Mouse (Mus musculus) limb, embryonic 15.5 days (tissue): ENCODE measurements at regions not wholly inside any gene's neighbourhood (a gene's known extent, or its start where the extent isn't known, plus 50 kb on each side); places are given as distances from the start of the nearest gene placed in this dataset.
"Not testable (repeated sequence)": the region's sequence is repeated elsewhere in the genome, so short reads cannot be mapped to it uniquely, and the experiment has no call there.

Source experiments
- ATAC-seq: fragments of 200-750 bp; cut with Nextera tagmentation; 2 replicates; pipeline ENCODE4 v1.8.0; 2017; ENCODE audit warnings: low read depth, moderate TSS enrichment; ENCODE audit not compliant: insufficient number of reproducible peaks, low FRiP score, low TSS enrichment
- H3K27ac ChIP-seq: fragments of 300-500 bp; sonication (generic); 2 replicates; pipeline ENCODE4 v1.5.1; 2015; ENCODE audit warnings: moderate library complexity, mild to moderate bottlenecking, inconsistent platforms
- H3K27me3 ChIP-seq: fragments of 300-500 bp; sonication (generic); 2 replicates; pipeline ENCODE4 v1.6.1; 2015; ENCODE audit warnings: inconsistent platforms
- H3K36me3 ChIP-seq: fragments of 300-500 bp; sonication (generic); 2 replicates; pipeline ENCODE4 v1.6.1; 2015; ENCODE audit warnings: inconsistent platforms
- H3K4me1 ChIP-seq: fragments of 300-500 bp; sonication (generic); 2 replicates; pipeline ENCODE4 v1.6.1; 2015; ENCODE audit warnings: inconsistent platforms
- H3K4me2 ChIP-seq: fragments of 300-500 bp; sonication (generic); 2 replicates; pipeline ENCODE4 v1.6.1; 2015; ENCODE audit warnings: mild to moderate bottlenecking, inconsistent platforms
- H3K4me3 ChIP-seq: fragments of 300-500 bp; sonication (generic); 2 replicates; pipeline ENCODE4 v1.5.1; 2015; ENCODE audit warnings: mild to moderate bottlenecking, inconsistent platforms
- H3K9ac ChIP-seq: fragments of 300-500 bp; sonication (generic); 2 replicates; pipeline ENCODE4 v1.6.1; 2015; ENCODE audit warnings: inconsistent platforms
- H3K9me3 ChIP-seq: fragments of 300-500 bp; sonication (generic); 2 replicates; pipeline ENCODE4 v1.6.1; 2016; ENCODE audit warnings: inconsistent platforms
- WGBS: fragments of 180-500 bp; shearing (Covaris S2); methylation state at CpG from one replicate; pipeline ENCODE4 v1.1.7; 2015; 5-methylcytosine and 5-hydroxymethylcytosine counted together

DNA sequence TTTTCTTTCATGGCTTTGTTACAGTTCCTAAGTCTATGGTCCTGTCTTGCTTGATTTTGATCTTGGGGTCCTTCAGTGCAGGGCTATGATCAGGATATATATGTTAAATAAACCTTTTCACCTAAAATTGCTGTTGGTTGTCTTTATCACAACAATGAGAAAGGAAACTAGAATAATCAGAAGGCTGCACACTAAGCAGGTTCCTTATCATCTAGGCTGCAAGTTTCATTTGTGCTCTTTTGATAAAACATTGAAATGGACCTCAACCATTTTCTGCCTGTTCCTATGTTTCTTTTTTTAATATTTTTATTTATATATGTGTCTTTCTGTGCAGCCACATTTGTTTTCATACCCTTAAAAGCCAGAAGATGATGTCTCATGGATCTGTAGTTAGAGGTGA lies 137.3 kb upstream of the 1700008P02Rik start:
- no peaks in the 10 kb centered on the region for H3K9me3 ChIP-seq
- no peak overlapping the region for H3K27ac ChIP-seq
- no peaks in the 10 kb centered on the region for H3K36me3 ChIP-seq
- H3K27me3 ChIP-seq = no peaks in the 10 kb centered on the region
- H3K9ac ChIP-seq = no peak overlapping the region
- H3K4me3 ChIP-seq = no peak overlapping the region
- no peak for ATAC-seq
- no peak overlapping the region for H3K4me2 ChIP-seq
- H3K4me1 ChIP-seq = no peaks in the 10 kb centered on the region

DNA sequence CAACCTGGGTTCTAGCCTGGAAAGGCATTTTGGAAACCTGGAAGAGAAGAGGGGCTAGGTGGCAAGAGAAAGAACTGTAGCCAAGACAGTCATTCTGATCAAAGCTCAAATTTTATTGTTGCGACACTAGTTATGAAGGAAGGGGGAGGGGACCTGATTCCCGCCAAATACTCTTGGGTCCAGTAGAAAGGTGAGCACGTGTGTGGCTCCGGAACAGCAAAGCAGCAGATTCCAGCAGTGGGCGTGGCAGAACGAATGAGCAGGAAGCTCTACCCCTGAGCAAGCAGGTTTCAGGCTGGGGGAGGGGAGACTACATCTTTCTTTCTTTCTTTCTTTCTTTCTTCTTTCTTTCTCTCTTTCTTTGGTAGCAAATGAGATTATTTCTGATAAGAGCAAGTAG lies 130.5 kb upstream of the 1700008P02Rik start:
- not testable (repeated sequence) for ATAC-seq, H3K4me1 ChIP-seq, H3K9ac ChIP-seq, H3K36me3 ChIP-seq, H3K9me3 ChIP-seq, H3K4me3 ChIP-seq, H3K4me2 ChIP-seq, H3K27ac ChIP-seq, H3K27me3 ChIP-seq
- 66% methylated on average over 6 of the region's 6 CpGs for WGBS

DNA sequence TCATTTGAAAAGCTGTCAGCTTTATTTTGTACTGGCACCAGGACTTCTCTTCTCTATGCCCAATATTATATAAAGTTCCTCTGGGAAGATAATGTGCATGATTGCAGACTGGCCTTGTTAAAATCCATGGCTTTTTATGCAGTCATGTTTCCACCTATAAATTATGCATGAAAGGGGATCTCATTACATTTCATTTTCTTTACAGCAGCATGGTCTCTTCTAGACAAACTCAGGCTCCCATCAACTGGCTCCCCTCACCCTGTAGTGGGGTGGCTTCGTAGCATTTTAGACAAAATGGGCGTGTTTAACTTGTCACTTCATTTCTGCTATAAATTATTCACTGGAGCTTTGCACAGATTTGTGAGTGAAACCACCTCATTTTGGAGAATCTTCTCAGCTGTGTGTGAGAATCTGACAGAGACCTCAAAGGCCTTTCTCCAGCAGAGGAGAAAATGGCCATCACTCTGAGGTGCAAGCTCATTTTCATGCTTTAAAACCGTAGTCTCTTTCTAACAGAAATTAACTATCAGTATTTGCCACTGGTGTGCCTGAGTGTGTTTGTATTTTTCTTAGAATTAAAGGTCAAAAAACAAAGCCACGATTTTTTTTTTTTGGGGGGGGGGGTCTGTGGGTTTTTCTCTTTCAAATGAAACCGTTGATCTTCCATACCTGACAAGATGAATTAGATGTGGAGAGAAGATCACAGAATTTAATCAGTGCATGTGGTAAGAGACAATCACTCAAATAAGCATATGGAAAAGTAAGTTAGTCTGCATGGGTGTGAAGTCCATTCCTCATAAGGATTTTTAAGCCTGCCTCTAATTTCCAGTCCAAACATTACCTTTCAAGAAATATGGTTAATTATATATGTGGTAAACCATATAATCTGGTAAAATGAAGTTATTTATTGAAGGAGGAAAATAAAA lies 111.4 kb upstream of the 1700008P02Rik start:
- H3K4me3 ChIP-seq = no peak overlapping the region
- H3K27me3 ChIP-seq = no peaks in the 10 kb centered on the region
- H3K27ac ChIP-seq = no peak overlapping the region
- WGBS = 50% methylated on average over 5 of the region's 5 CpGs
- no peaks in the 10 kb centered on the region for H3K9me3 ChIP-seq
- H3K9ac ChIP-seq = no peak overlapping the region
- no peak for ATAC-seq
- H3K4me2 ChIP-seq = no peak overlapping the region
- H3K36me3 ChIP-seq = no peaks in the 10 kb centered on the region
- no peaks in the 10 kb centered on the region for H3K4me1 ChIP-seq

GRCm38 (mm10) chr3:6730066-6730465 lies 109.8 kb upstream of the 1700008P02Rik start:
- no peaks in the 10 kb centered on the region for H3K36me3 ChIP-seq
- no peak overlapping the region for H3K4me2 ChIP-seq
- H3K4me1 ChIP-seq = no peaks in the 10 kb centered on the region
- H3K4me3 ChIP-seq = no peak overlapping the region
- H3K9ac ChIP-seq = no peak overlapping the region
- H3K27ac ChIP-seq = no peak overlapping the region
- H3K27me3 ChIP-seq = no peaks in the 10 kb centered on the region
- H3K9me3 ChIP-seq = no peaks in the 10 kb centered on the region
- ATAC-seq = no peak

GRCm38 (mm10) chr3:6683679-6684078 lies 63.4 kb upstream of the 1700008P02Rik start:
- no peaks in the 10 kb centered on the region for H3K9me3 ChIP-seq
- H3K27me3 ChIP-seq = no peaks in the 10 kb centered on the region
- H3K4me2 ChIP-seq = no peak overlapping the region
- 57% methylated on average over 2 of the region's 2 CpGs for WGBS
- H3K36me3 ChIP-seq = no peaks in the 10 kb centered on the region
- no peak overlapping the region for H3K27ac ChIP-seq
- ATAC-seq = no peak
- H3K9ac ChIP-seq = no peak overlapping the region
- no peak overlapping the region for H3K4me3 ChIP-seq
- no peaks in the 10 kb centered on the region for H3K4me1 ChIP-seq

GRCm38 (mm10) chr3:6681411-6681810 lies 61.2 kb upstream of the 1700008P02Rik start:
- no peak overlapping the region for H3K9ac ChIP-seq
- no peaks in the 10 kb centered on the region for H3K9me3 ChIP-seq
- H3K4me2 ChIP-seq = no peak overlapping the region
- H3K27ac ChIP-seq = no peak overlapping the region
- ATAC-seq = no peak
- H3K27me3 ChIP-seq = no peaks in the 10 kb centered on the region
- no peaks in the 10 kb centered on the region for H3K4me1 ChIP-seq
- H3K4me3 ChIP-seq = no peak overlapping the region
- 81% methylated on average over 2 of the region's 2 CpGs for WGBS
- no peaks in the 10 kb centered on the region for H3K36me3 ChIP-seq

- Histone ChIP-seq H3K4me2 (no peak overlapping the region), H3K36me3 (no peaks in the 10 kb centered on the region), H3K27me3 (no peaks in the 10 kb centered on the region), H3K4me1 (no peaks in the 10 kb centered on the region), H3K4me3 (no peak overlapping the region), H3K27ac (no peak overlapping the region), H3K9me3 (no peaks in the 10 kb centered on the region), H3K9ac (no peak overlapping the region)
- 76% methylated on average over 4 of the region's 4 CpGs for WGBS
- no peak for ATAC-seq
Observed at GRCm38 (mm10) chr3:6676382-6676781, 56.1 kb upstream of the 1700008P02Rik start.

GRCm38 (mm10) chr3:6675354-6675753 lies 55.1 kb upstream of the 1700008P02Rik start:
- no peaks in the 10 kb centered on the region for H3K4me1 ChIP-seq
- no peak for ATAC-seq
- H3K4me2 ChIP-seq = no peak overlapping the region
- no peak overlapping the region for H3K9ac ChIP-seq
- H3K27me3 ChIP-seq = no peaks in the 10 kb centered on the region
- 62% methylated on average over 3 of the region's 3 CpGs for WGBS
- H3K27ac ChIP-seq = no peak overlapping the region
- no peak overlapping the region for H3K4me3 ChIP-seq
- no peaks in the 10 kb centered on the region for H3K9me3 ChIP-seq
- no peaks in the 10 kb centered on the region for H3K36me3 ChIP-seq
